Mouse (Mus musculus) G1E (cell line): ENCODE results near the gene Rbp2. TPM values are rescaled to one million over a fixed set of nuclear protein-coding genes. Genes with fewer than 3 reads are reported as not detected.

Source experiments
- ATAC-seq: 2 replicates; pipeline ENCODE4 v1.8.0; 2016; ENCODE audit warnings: mild to moderate bottlenecking; ENCODE audit not compliant: insufficient number of reproducible peaks, poor library complexity, low FRiP score, severe bottlenecking; ENCODE audit errors: extremely low read depth
- DNase-seq: peaks from one replicate; pipeline ENCODE4 v3.0.0; 2012; ENCODE audit warnings: low spot score
- H3K27me3 ChIP-seq: 2 replicates; pipeline ENCODE4 v1.6.1; 2012; ENCODE audit warnings: mild to moderate bottlenecking, low read length, inconsistent platforms; ENCODE audit not compliant: insufficient read depth
- H3K36me3 ChIP-seq: replicated peaks from 2 replicates; pipeline ENCODE3; 2012; ENCODE audit warnings: mild to moderate bottlenecking, inconsistent platforms
- H3K4me1 ChIP-seq: 2 replicates; pipeline ENCODE4 v1.6.1; 2012; ENCODE audit warnings: low read depth, low read length, inconsistent platforms, mixed read lengths; ENCODE audit not compliant: insufficient read depth
- H3K4me3 ChIP-seq: 2 replicates; pipeline ENCODE4 v1.5.1; 2012; ENCODE audit warnings: low read depth, mild to moderate bottlenecking, inconsistent platforms, low read length, moderate library complexity, mixed read lengths
- H3K9me3 ChIP-seq: replicated peaks from 2 replicates; pipeline ENCODE4 v1.6.1; 2012; ENCODE audit warnings: inconsistent platforms
- CTCF ChIP-seq: IDR thresholded peaks from 2 replicates; pipeline ENCODE4 v1.5.1; 2012; ENCODE audit warnings: low read depth, low read length, inconsistent platforms, mixed read lengths
- GATA1 ChIP-seq: IDR thresholded peaks from 2 replicates; pipeline ENCODE4 v1.6.1; 2012; ENCODE audit warnings: borderline replicate concordance, low read length, inconsistent platforms, mixed read lengths
- GATA2 ChIP-seq: IDR thresholded peaks from 2 replicates; pipeline ENCODE4 v1.6.1; 2012; ENCODE audit warnings: low read depth, low read length, inconsistent platforms, borderline replicate concordance
- POLR2AphosphoS5 ChIP-seq: IDR thresholded peaks from 2 replicates; pipeline ENCODE4 v1.6.1; 2012; ENCODE audit warnings: low read depth, low read length, inconsistent platforms; ENCODE audit not compliant: insufficient replicate concordance
- TAL1 ChIP-seq: conservative IDR thresholded peaks from 2 replicates; pipeline ENCODE4 v1.6.1; 2012; ENCODE audit warnings: low read depth, low read length, inconsistent platforms, mixed read lengths
- polyA plus RNA-seq: library from polyadenylated mRNA; stranded (reverse); fragments of >175 nt; gene quantifications from 2 replicates; pipeline ENCODE4 v1.2.3, GENCODE M21; 2012
- total RNA-seq, 2 experiments: library from RNA; stranded (forward) in 1 of 2; stranded (reverse) in 1 of 2; fragments of 200-1000 nt in 1 of 2; fragments of >200 nt in 1 of 2; fragmentation: Nextera tagmentation in 1 of 2; gene quantifications; 2 replicates each; pipeline ENCODE4 v1.2.3; 2014 to 2017

Gene Rbp2
- total RNA-seq (2014; fragmentation: Nextera tagmentation) (not detected in 2 replicates), total RNA-seq (2017) (0.58 TPM in 1 of 2 replicates, not detected in the other), polyA plus RNA-seq (0.39 and 0.45 TPM in 2 replicates)

GRCm38 (mm10) chr9:98485815-98486214 is at the start of gene Rbp2:
TSS of gene Rbp2 (plus strand) at chr9:98486115.
- DNase-seq (no peak), ATAC-seq (no peak)
- Histone ChIP-seq H3K36me3 (no peaks in the 10 kb centered on the region), H3K4me1 (peaks cover 51% of the 10 kb centered on the region), H3K27me3 (no peaks in the 10 kb centered on the region), H3K4me3 (no peak within 1 kb of the TSS), H3K9me3 (no peaks in the 10 kb centered on the region)
- TF ChIP-seq GATA2, result no peak
- no peak for TF ChIP-seq CTCF
- no peak for TF ChIP-seq GATA1

DNA sequence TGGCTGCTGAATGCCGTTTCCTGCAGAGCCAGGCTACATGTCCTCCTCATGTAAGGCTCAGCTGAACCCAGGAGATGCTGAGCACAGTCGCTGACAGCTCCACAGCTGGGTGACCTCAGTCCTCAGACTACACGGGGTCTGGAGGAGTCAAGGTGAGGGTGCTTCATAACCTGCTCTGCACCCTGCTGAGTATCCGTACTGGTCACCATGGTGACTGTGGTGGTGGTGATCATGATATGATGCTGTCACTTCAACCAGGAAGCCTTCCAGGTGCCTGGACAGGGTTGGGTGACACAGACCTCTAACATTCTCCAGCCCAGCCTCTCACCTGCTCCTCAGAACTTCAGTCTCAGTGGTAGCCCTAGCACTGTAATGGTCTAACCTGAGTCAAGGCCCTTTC is 48.1 kb upstream of the Rbp2 start:
- TF ChIP-seq GATA1 (no peak), CTCF (no peak), GATA2 (no peak), TAL1 (no peak), POLR2AphosphoS5 (no peak)
- no peaks in the 10 kb centered on the region for H3K36me3 ChIP-seq
- no peak for ATAC-seq

DNA sequence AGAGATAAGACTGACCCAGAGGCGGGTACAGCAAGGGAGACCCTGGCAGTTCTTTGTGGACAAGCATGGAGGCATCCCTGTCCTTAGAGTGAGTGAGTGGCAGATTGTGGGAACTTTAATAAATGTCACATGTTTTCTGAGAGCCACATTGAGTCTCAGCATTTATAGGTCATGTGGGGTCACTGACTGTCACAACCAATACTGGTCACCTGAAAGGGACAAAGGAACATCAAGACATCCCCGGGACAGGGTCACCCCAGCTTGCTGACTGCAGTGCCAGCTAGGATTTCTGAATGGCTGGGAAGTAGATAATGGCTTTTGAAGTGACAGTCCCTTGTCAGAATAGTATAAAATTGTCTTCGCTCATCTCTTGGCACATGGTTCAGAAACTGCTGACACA is 46.8 kb upstream of the Rbp2 start:
- no peak for ATAC-seq
- H3K36me3 ChIP-seq, result no peaks in the 10 kb centered on the region
- H3K9me3 ChIP-seq, result no peaks in the 10 kb centered on the region
- H3K4me3 ChIP-seq, result no peak overlapping the region
- TF ChIP-seq GATA2 (no peak), CTCF (no peak), TAL1 (no peak), GATA1 (no peak), POLR2AphosphoS5 (no peak)
- peaks cover 17% of the 10 kb centered on the region for H3K4me1 ChIP-seq
- DNase-seq, result no peak
- peaks cover 52% of the 10 kb centered on the region for H3K27me3 ChIP-seq

More for the DNA sequence above, 48.1 kb upstream of the Rbp2 start:
- no peak for DNase-seq
- Histone ChIP-seq H3K27me3 (peaks cover 55% of the 10 kb centered on the region), H3K9me3 (no peaks in the 10 kb centered on the region), H3K4me3 (no peak overlapping the region), H3K4me1 (peaks cover 12% of the 10 kb centered on the region)

DNA sequence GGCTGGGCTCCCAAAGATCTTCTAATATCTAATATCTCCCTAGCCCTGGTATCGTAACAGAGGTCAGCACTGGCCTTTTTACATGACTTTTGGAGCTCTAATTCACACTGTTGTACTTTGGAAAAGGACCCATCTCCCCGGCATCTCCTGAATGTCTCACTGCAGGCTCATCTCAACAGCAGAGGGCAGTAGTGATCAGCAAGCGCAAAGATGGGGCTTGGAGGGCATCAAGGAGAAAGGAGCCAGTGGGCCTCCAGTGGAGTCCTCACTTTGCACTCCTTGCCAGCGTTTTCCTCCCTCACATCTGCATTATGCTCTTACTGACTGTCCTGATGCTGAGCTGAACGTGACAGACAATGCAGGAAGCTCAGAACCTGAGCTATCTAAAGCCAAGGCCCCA is 43.3 kb upstream of the Rbp2 start:
- DNase-seq (peak; percentile 45), ATAC-seq (peak; percentile 55; the same call in 1 of the 2 replicates)
- H3K9me3 ChIP-seq, result no peaks in the 10 kb centered on the region
- H3K27me3 ChIP-seq, result peaks cover 53% of the 10 kb centered on the region
- H3K36me3 ChIP-seq, result no peaks in the 10 kb centered on the region
- no peak for TF ChIP-seq TAL1
- no peak for TF ChIP-seq POLR2AphosphoS5
- TF ChIP-seq GATA1, result no peak
- TF ChIP-seq CTCF, result peak; percentile 68; the same call in 1 of the 2 replicates
- H3K4me1 ChIP-seq, result peaks cover 40% of the 10 kb centered on the region
- H3K4me3 ChIP-seq, result no peak overlapping the region

- DNase-seq (no peak), ATAC-seq (no peak)
- Histone ChIP-seq H3K27me3 (peaks cover 34% of the 10 kb centered on the region), H3K36me3 (no peaks in the 10 kb centered on the region), H3K4me3 (no peak overlapping the region), H3K9me3 (no peaks in the 10 kb centered on the region), H3K4me1 (peaks cover 42% of the 10 kb centered on the region)
- TF ChIP-seq GATA1 (no peak), TAL1 (no peak), GATA2 (no peak), CTCF (no peak), POLR2AphosphoS5 (no peak)
These were observed 40.4 kb upstream of the Rbp2 start for GRCm38 (mm10) chr9:98445359-98446149.

- Histone ChIP-seq H3K27me3 (peaks cover 11% of the 10 kb centered on the region), H3K4me1 (peaks cover 8% of the 10 kb centered on the region), H3K36me3 (no peaks in the 10 kb centered on the region), H3K4me3 (no peak overlapping the region), H3K9me3 (no peaks in the 10 kb centered on the region)
- DNase-seq (no peak), ATAC-seq (no peak)
- TF ChIP-seq CTCF, result no peak
- no peak for TF ChIP-seq GATA1
- no peak for TF ChIP-seq POLR2AphosphoS5
- no peak for TF ChIP-seq TAL1
- TF ChIP-seq GATA2, result no peak
These were observed 34.9 kb upstream of the Rbp2 start for GRCm38 (mm10) chr9:98450976-98451375.
